27 mouse cellular contexts compared by ENCODE assay signal in the genomic region with DNA sequence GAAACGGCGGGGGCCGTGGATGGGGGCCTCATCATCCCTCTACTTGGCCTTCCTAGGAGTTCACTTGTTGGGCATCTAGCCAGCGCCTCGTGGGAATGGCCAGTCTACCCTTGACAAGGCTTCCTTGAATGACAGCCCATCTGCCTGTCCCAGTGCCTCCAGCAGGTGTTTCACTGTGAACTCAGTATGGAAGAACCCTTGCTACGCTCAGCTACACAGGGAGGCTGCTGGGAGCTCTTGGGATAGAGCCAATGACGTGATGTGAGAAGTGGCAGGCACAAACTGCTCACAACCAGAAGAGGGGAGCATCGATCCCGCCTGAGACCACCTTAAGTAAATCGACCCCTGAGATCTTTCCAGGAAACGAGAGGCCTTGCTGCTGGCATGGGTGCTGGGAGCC. TPM values are rescaled to one million over a fixed set of nuclear protein-coding genes. Genes with fewer than 3 reads are reported as not detected.
"Had no signal": no experiment of that assay in that cellular context is flagged by ENCODE, and none has a peak within 500 bp of the region (broad histone marks: within the 10 kb centered on the region; RNA-seq: fewer than 3 reads in every experiment).

No protein-coding gene starts in this region.

- H3K9ac ChIP-seq: kidney, embryonic 15.5 days; limb, embryonic 13.5 days; liver, embryonic 12.5 days; liver, embryonic 15.5 days; lung, embryonic 15.5 days; midbrain, embryonic 13.5 days; neural tube, embryonic 13.5 days; stomach, embryonic 15.5 days had no signal

- H3K27ac ChIP-seq: kidney, embryonic 15.5 days; left cerebral cortex, adult 2 months; limb, embryonic 10.5 days; limb, embryonic 13.5 days; liver, embryonic 12.5 days; liver, embryonic 15.5 days; lung, embryonic 15.5 days; midbrain, embryonic 10.5 days; midbrain, embryonic 13.5 days; neural tube, embryonic 13.5 days; stomach, embryonic 15.5 days had no signal

- DNase-seq: kidney, postnatal 10 days; kidney, postnatal 36 days; layer of hippocampus, postnatal 36 days; liver; lung, adult 18-20 months; lung, postnatal 10 days; lung, postnatal 36 days; retina, postnatal 1 day; right cerebral cortex, postnatal 25 days; spleen, adult 18-20 months; thymus, postnatal 36 days had no signal

- H3K4me2 ChIP-seq: kidney, embryonic 15.5 days; limb, embryonic 13.5 days; liver, embryonic 12.5 days; liver, embryonic 15.5 days; lung, embryonic 15.5 days; midbrain, embryonic 13.5 days; neural tube, embryonic 13.5 days; stomach, embryonic 15.5 days had no signal

- H3K4me1 ChIP-seq: limb, embryonic 10.5 days; liver, embryonic 15.5 days; megakaryocyte, embryonic 14.5 days; midbrain, embryonic 13.5 days had no signal

- H3K36me3 ChIP-seq: kidney, embryonic 15.5 days; limb, embryonic 10.5 days; limb, embryonic 13.5 days; liver, embryonic 12.5 days; liver, embryonic 15.5 days; lung, embryonic 15.5 days; midbrain, embryonic 10.5 days; midbrain, embryonic 13.5 days; neural tube, embryonic 13.5 days; stomach, embryonic 15.5 days had no signal

- ATAC-seq: liver, embryonic 12.5 days; midbrain, embryonic 13.5 days; midbrain, embryonic 16.5 days had no signal

- H3K27me3 ChIP-seq: kidney, embryonic 15.5 days; limb, embryonic 13.5 days; liver, embryonic 15.5 days; lung, embryonic 15.5 days; midbrain, embryonic 13.5 days; neural tube, embryonic 13.5 days; stomach, embryonic 15.5 days had no signal

- H3K4me3 ChIP-seq: kidney, embryonic 15.5 days; left cerebral cortex, adult 2 months; limb, embryonic 10.5 days; limb, embryonic 13.5 days; liver, embryonic 12.5 days; liver, embryonic 15.5 days; lung, embryonic 15.5 days; megakaryocyte, embryonic 14.5 days; midbrain, embryonic 10.5 days; midbrain, embryonic 13.5 days; myocyte; neural tube, embryonic 13.5 days; stomach, embryonic 15.5 days had no signal

- H3K9me3 ChIP-seq: kidney, embryonic 15.5 days; limb, embryonic 10.5 days; liver, embryonic 12.5 days; liver, embryonic 15.5 days; lung, embryonic 15.5 days; midbrain, embryonic 10.5 days; midbrain, embryonic 13.5 days; neural tube, embryonic 13.5 days; stomach, embryonic 15.5 days had no signal

RNA-seq across cellular contexts. Expression of a gene that starts 23.7 kb away (rescaled TPM):
- total RNA-seq: monocyte, adult 5-6 weeks; neutrophil, adult 5-6 weeks had no signal
